Mouse (Mus musculus) T-helper 17 cell (primary cell): ENCODE data around the gene Zxdc.

Experiments used
- in situ Hi-C, 2 experiments: fragments of 300-600 bp; cut with MboI, MseI; formaldehyde crosslinking; loops; 1 replicate in 1 of 2; 2 replicates in 1 of 2; pipeline ENCODE4 v1.15.1; 2025; ENCODE audit warnings: high pct_unique_total_duplicates in 2 of 2

The Zxdc gene

GRCm38 (mm10) chr6:90369725-90370553, 647 bp downstream of the Zxdc start:
- in situ Hi-C loops: loop anchor here in 1 of 2 experiments (25.0 kb wide), 2 partner anchors 1458 to 1817 kb away; partner anchors contain the start of genes Mrps25 and Tpra1

GRCm38 (mm10) chr6:90374647-90375046, 5.4 kb downstream of the Zxdc start:
- in situ Hi-C loops: loop anchor here (25.0 kb wide), 3 partner anchors 1462 to 1838 kb away; partner anchors contain the start of genes Mrps25 (in 1 of the 2), Rbsn (in 1 of the 2) and Tpra1 (in 1 of the 2)

- in situ Hi-C loops: loop anchor here in 1 of 2 experiments (25.0 kb wide), 1 partner anchor 1835 kb away; the partner anchor contains the start of gene Rbsn
Measured at GRCm38 (mm10) chr6:90377708-90378107, 8.4 kb downstream of the Zxdc start.

GRCm38 (mm10) chr6:90381465-90381864, 12.2 kb downstream of the Zxdc start:
- in situ Hi-C loops: loop anchor here in 1 of 2 experiments (25.0 kb wide), 1 partner anchor 1831 kb away; the partner anchor contains the start of gene Rbsn

GRCm38 (mm10) chr6:90390629-90391028, 21.3 kb downstream of the Zxdc start:
- in situ Hi-C loops: loop anchor here in 1 of 2 experiments (25.0 kb wide), 1 partner anchor 1822 kb away; the partner anchor contains the start of gene Rbsn

- in situ Hi-C loops: loop anchor here in 1 of 2 experiments (25.0 kb wide), 1 partner anchor 1818 kb away; the partner anchor contains the start of gene Rbsn
Measured at GRCm38 (mm10) chr6:90393948-90394347, 24.7 kb downstream of the Zxdc start.

GRCm38 (mm10) chr6:90395751-90396150, 26.5 kb downstream of the Zxdc start:
- in situ Hi-C loops: loop anchor here in 1 of 2 experiments (25.0 kb wide), 1 partner anchor 1817 kb away; the partner anchor contains the start of gene Rbsn

GRCm38 (mm10) chr6:90397291-90397690, 28.0 kb downstream of the Zxdc start:
- in situ Hi-C loops: loop anchor here in 1 of 2 experiments (25.0 kb wide), 1 partner anchor 1815 kb away; the partner anchor contains the start of gene Rbsn

- in situ Hi-C loops: no loop called here
Measured at GRCm38 (mm10) chr6:90408632-90409031, 39.3 kb downstream of the Zxdc start.

- in situ Hi-C loops: loop anchor here in 1 of 2 experiments (5.0 kb wide), 1 partner anchor 36 kb away; no protein-coding TSS in a partner anchor
Measured at GRCm38 (mm10) chr6:90410972-90411371, 41.7 kb downstream of the Zxdc start.

GRCm38 (mm10) chr6:90411926-90412325, 42.6 kb downstream of the Zxdc start:
- in situ Hi-C loops: loop anchor here in 1 of 2 experiments (5.0 kb wide), 1 partner anchor 35 kb away; no protein-coding TSS in a partner anchor

- in situ Hi-C loops: loop anchor here in 1 of 2 experiments (5.0 kb wide), 1 partner anchor 740 kb away; no protein-coding TSS in a partner anchor
Measured at GRCm38 (mm10) chr6:90422565-90422964, 53.3 kb downstream of the Zxdc start.

GRCm38 (mm10) chr6:90425361-90425760, 56.1 kb downstream of the Zxdc start:
- in situ Hi-C loops: loop anchor here in 1 of 2 experiments (5.0 kb wide), 1 partner anchor 748 kb away; no protein-coding TSS in a partner anchor

- in situ Hi-C loops: loop anchor here in 1 of 2 experiments (5.0 kb wide), 1 partner anchor 749 kb away; no protein-coding TSS in a partner anchor
Measured at GRCm38 (mm10) chr6:90426003-90426402, 56.7 kb downstream of the Zxdc start.

GRCm38 (mm10) chr6:90428380-90428974, 59.2 kb downstream of the Zxdc start, which contains the start of gene Cfap100:
TSS of gene Cfap100 (minus strand) at chr6:90428797.
- in situ Hi-C loops: loop anchor here in 1 of 2 experiments (5.0 kb wide), 1 partner anchor 751 kb away; no protein-coding TSS in a partner anchor

GRCm38 (mm10) chr6:90429911-90430310, 60.6 kb downstream of the Zxdc start:
- in situ Hi-C loops: loop anchor here in 1 of 2 experiments (5.0 kb wide), 1 partner anchor 753 kb away; no protein-coding TSS in a partner anchor

GRCm38 (mm10) chr6:90431487-90431886, 62.2 kb downstream of the Zxdc start:
- in situ Hi-C loops: no loop called here

GRCm38 (mm10) chr6:90434687-90435086, 65.4 kb downstream of the Zxdc start:
- in situ Hi-C loops: no loop called here

GRCm38 (mm10) chr6:90435195-90435618, 65.9 kb downstream of the Zxdc start:
- in situ Hi-C loops: no loop called here

- in situ Hi-C loops: no loop called here
Measured at GRCm38 (mm10) chr6:90436192-90436907, 67.1 kb downstream of the Zxdc start.
